Mouse (Mus musculus) lung, postnatal 0 days (tissue): ENCODE data around the gene Pcnx2.

Experiments
- CTCF ChIP-seq: IDR thresholded peaks from 2 replicates; pipeline ENCODE4 v1.5.1; 2016; ENCODE audit warnings: antibody characterized with exemption, mild to moderate bottlenecking
- EP300 ChIP-seq: IDR thresholded peaks from 2 replicates; pipeline ENCODE4 v1.6.1; 2016; ENCODE audit warnings: antibody characterized with exemption, mild to moderate bottlenecking, control low read depth

DNA sequence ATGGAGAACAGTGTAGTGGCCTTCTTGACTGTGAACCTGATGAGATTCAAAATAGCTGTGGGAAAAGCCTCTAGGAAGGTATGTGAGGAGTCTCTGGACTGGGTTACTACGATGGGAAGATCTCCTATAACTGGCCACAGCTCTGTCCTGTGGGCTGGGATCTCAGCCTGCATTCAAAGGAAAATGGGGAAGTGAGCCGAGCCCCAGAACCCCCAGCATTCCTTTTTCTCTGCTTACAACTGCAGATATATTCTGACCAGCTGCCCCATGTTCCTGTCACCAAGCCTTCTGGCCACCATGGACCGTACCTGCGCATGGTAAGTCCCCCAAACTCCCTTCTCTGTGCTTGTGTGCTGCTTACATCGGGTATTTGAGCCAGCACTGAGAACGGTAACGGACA lies 168.4 kb downstream of the Pcnx2 start, which contains the start of gene Ntpcr:
- TF ChIP-seq CTCF (no peak), EP300 (no peak)
